Mouse (Mus musculus): ENCODE measurements around the gene Icosl. TPM values are rescaled to one million over a fixed set of nuclear protein-coding genes. Genes with fewer than 3 reads are reported as not detected.

Icosl gene
- total and polyA plus RNA-seq, 2 experiments = 0.55 to 0.95 TPM

GRCm38 (mm10) chr10:78063122-78063521 is 6.0 kb upstream of the Icosl start:
- H3K27me3 ChIP-seq (ENCODE audit: control insufficient read depth, insufficient read depth, low read length) = no peaks in the 10 kb centered on the region
- H3K27ac ChIP-seq (replicated peaks; ENCODE audit: insufficient read depth, low read depth, low read length) = no peak overlapping the region
- no peaks in the 10 kb centered on the region for H3K4me1 ChIP-seq (ENCODE audit: control insufficient read depth, insufficient read depth, low read length)
- TF ChIP-seq POLR2A (IDR thresholded peaks at IDR 0.05; ENCODE audit: extremely low read depth, insufficient read depth, low read length) = no peak
- no peak for TF ChIP-seq CTCF (IDR thresholded peaks at IDR 0.05; ENCODE audit: low read depth, low read length)
- H3K36me3 ChIP-seq (ENCODE audit: control insufficient read depth, insufficient read depth, low read length) = no peaks in the 10 kb centered on the region
- no peaks in the 10 kb centered on the region for H3K79me2 ChIP-seq (ENCODE audit: control insufficient read depth, insufficient read depth, low read length)
- no peak for DNase-seq (ENCODE audit: extremely low read depth, low read depth, low spot score)
- 83% methylated on average over 9 of the region's 9 CpGs for whole genome bisulfite sequencing
- no peak overlapping the region for H3K9ac ChIP-seq (ENCODE audit: low read depth, low read length)
- no peak overlapping the region for H3K4me3 ChIP-seq (ENCODE audit: insufficient read depth, low read depth, low read length)

GRCm38 (mm10) chr10:78067226-78067625 is 1.9 kb upstream of the Icosl start:
- 53% methylated on average over 4 of the region's 4 CpGs for WGBS
- Histone ChIP-seq H3K36me3 (ENCODE audit: control insufficient read depth, insufficient read depth, low read length) (no peaks in the 10 kb centered on the region), H3K27me3 (ENCODE audit: control insufficient read depth, insufficient read depth, low read length) (no peaks in the 10 kb centered on the region), H3K4me3 (ENCODE audit: insufficient read depth, low read depth, low read length) (no peak overlapping the region), H3K27ac (replicated peaks; ENCODE audit: insufficient read depth, low read depth, low read length) (no peak overlapping the region), H3K9ac (ENCODE audit: low read depth, low read length) (no peak overlapping the region), H3K79me2 (ENCODE audit: control insufficient read depth, insufficient read depth, low read length) (no peaks in the 10 kb centered on the region), H3K4me1 (ENCODE audit: control insufficient read depth, insufficient read depth, low read length) (peaks cover 3% of the 10 kb centered on the region; the same call in 1 of the 2 replicates)
- DNase-seq (ENCODE audit: extremely low read depth, low read depth, low spot score) = no peak
- TF ChIP-seq POLR2A (IDR thresholded peaks at IDR 0.05; ENCODE audit: extremely low read depth, insufficient read depth, low read length) (no peak), CTCF (IDR thresholded peaks at IDR 0.05; ENCODE audit: low read depth, low read length) (no peak)

GRCm38 (mm10) chr10:78068541-78068940 is 561 bp upstream of the Icosl start:
- no peaks in the 10 kb centered on the region for H3K79me2 ChIP-seq (ENCODE audit: control insufficient read depth, insufficient read depth, low read length)
- 23% methylated on average over 11 of the region's 11 CpGs for WGBS
- peaks cover 3% of the 10 kb centered on the region; the same call in 1 of the 2 replicates for H3K4me1 ChIP-seq (ENCODE audit: control insufficient read depth, insufficient read depth, low read length)
- no peaks in the 10 kb centered on the region for H3K27me3 ChIP-seq (ENCODE audit: control insufficient read depth, insufficient read depth, low read length)
- TF ChIP-seq POLR2A (IDR thresholded peaks at IDR 0.05; ENCODE audit: extremely low read depth, insufficient read depth, low read length) (no peak), CTCF (IDR thresholded peaks at IDR 0.05; ENCODE audit: low read depth, low read length) (no peak)
- H3K4me3 ChIP-seq (ENCODE audit: insufficient read depth, low read depth, low read length) = peak overlapping the region; percentile 83; the same call in 1 of the 2 replicates
- no peak overlapping the region for H3K27ac ChIP-seq (replicated peaks; ENCODE audit: insufficient read depth, low read depth, low read length)
- H3K9ac ChIP-seq (ENCODE audit: low read depth, low read length) = no peak overlapping the region
- no peaks in the 10 kb centered on the region for H3K36me3 ChIP-seq (ENCODE audit: control insufficient read depth, insufficient read depth, low read length)
- no peak for DNase-seq (ENCODE audit: extremely low read depth, low read depth, low spot score)

- Histone ChIP-seq H3K79me2 (ENCODE audit: control insufficient read depth, insufficient read depth, low read length) (no peaks in the 10 kb centered on the region), H3K27me3 (ENCODE audit: control insufficient read depth, insufficient read depth, low read length) (no peaks in the 10 kb centered on the region), H3K4me1 (ENCODE audit: control insufficient read depth, insufficient read depth, low read length) (peaks cover 3% of the 10 kb centered on the region; the same call in 1 of the 2 replicates), H3K4me3 (ENCODE audit: insufficient read depth, low read depth, low read length) (no peak overlapping the region), H3K9ac (ENCODE audit: low read depth, low read length) (no peak overlapping the region), H3K27ac (replicated peaks; ENCODE audit: insufficient read depth, low read depth, low read length) (no peak overlapping the region), H3K36me3 (ENCODE audit: control insufficient read depth, insufficient read depth, low read length) (no peaks in the 10 kb centered on the region)
- TF ChIP-seq CTCF (IDR thresholded peaks at IDR 0.05; ENCODE audit: low read depth, low read length) (no peak), POLR2A (IDR thresholded peaks at IDR 0.05; ENCODE audit: extremely low read depth, insufficient read depth, low read length) (no peak)
- no peak for DNase-seq (ENCODE audit: extremely low read depth, low read depth, low spot score)
- 83% methylated on average over 4 of the region's 4 CpGs for WGBS
Observed at GRCm38 (mm10) chr10:78074151-78074550, 5.0 kb downstream of the Icosl start.

- TF ChIP-seq POLR2A (IDR thresholded peaks at IDR 0.05; ENCODE audit: extremely low read depth, insufficient read depth, low read length) (no peak), CTCF (IDR thresholded peaks at IDR 0.05; ENCODE audit: low read depth, low read length) (no peak)
- Histone ChIP-seq H3K79me2 (ENCODE audit: control insufficient read depth, insufficient read depth, low read length) (no peaks in the 10 kb centered on the region), H3K36me3 (ENCODE audit: control insufficient read depth, insufficient read depth, low read length) (no peaks in the 10 kb centered on the region), H3K27ac (replicated peaks; ENCODE audit: insufficient read depth, low read depth, low read length) (no peak overlapping the region), H3K27me3 (ENCODE audit: control insufficient read depth, insufficient read depth, low read length) (no peaks in the 10 kb centered on the region), H3K4me3 (ENCODE audit: insufficient read depth, low read depth, low read length) (no peak overlapping the region), H3K9ac (ENCODE audit: low read depth, low read length) (no peak overlapping the region), H3K4me1 (ENCODE audit: control insufficient read depth, insufficient read depth, low read length) (no peaks in the 10 kb centered on the region)
- no peak for DNase-seq (ENCODE audit: extremely low read depth, low read depth, low spot score)
- whole genome bisulfite sequencing = 83% methylated on average over 11 of the region's 11 CpGs
Observed at GRCm38 (mm10) chr10:78074977-78075376, 5.9 kb downstream of the Icosl start.

- 91% methylated on average over 9 of the region's 9 CpGs for WGBS
- H3K79me2 ChIP-seq (ENCODE audit: control insufficient read depth, insufficient read depth, low read length) = no peaks in the 10 kb centered on the region
- no peak overlapping the region for H3K27ac ChIP-seq (replicated peaks; ENCODE audit: insufficient read depth, low read depth, low read length)
- no peak overlapping the region for H3K4me3 ChIP-seq (ENCODE audit: insufficient read depth, low read depth, low read length)
- no peaks in the 10 kb centered on the region for H3K36me3 ChIP-seq (ENCODE audit: control insufficient read depth, insufficient read depth, low read length)
- no peak overlapping the region for H3K9ac ChIP-seq (ENCODE audit: low read depth, low read length)
- no peak for DNase-seq (ENCODE audit: extremely low read depth, low read depth, low spot score)
- TF ChIP-seq CTCF (IDR thresholded peaks at IDR 0.05; ENCODE audit: low read depth, low read length) = no peak
- no peak for TF ChIP-seq POLR2A (IDR thresholded peaks at IDR 0.05; ENCODE audit: extremely low read depth, insufficient read depth, low read length)
- H3K27me3 ChIP-seq (ENCODE audit: control insufficient read depth, insufficient read depth, low read length) = no peaks in the 10 kb centered on the region
- no peaks in the 10 kb centered on the region for H3K4me1 ChIP-seq (ENCODE audit: control insufficient read depth, insufficient read depth, low read length)
Observed at GRCm38 (mm10) chr10:78077862-78078261, 8.8 kb downstream of the Icosl start.

All from liver, adult 2 months (tissue).